Mouse (Mus musculus) frontal cortex, adult (tissue): Measurements from ENCODE around the gene Pfkfb2.
"Not testable (repeated sequence)": the region's sequence is repeated elsewhere in the genome, so short reads cannot be mapped to it uniquely, and the experiment has no call there.

Source experiments
- ATAC-seq: cut with Nextera tagmentation; 2 replicates; pipeline ENCODE4 v1.9.2; 2017; ENCODE audit warnings: mild to moderate bottlenecking, moderate library complexity, mixed read lengths; ENCODE audit not compliant: low TSS enrichment

Gene Pfkfb2

GRCm38 (mm10) chr1:130698601-130699000, 30.5 kb downstream of the Pfkfb2 start:
- ATAC-seq: no peak

GRCm38 (mm10) chr1:130683905-130684304, 45.1 kb downstream of the Pfkfb2 start:
- no peak for ATAC-seq

GRCm38 (mm10) chr1:130681656-130682413, 47.2 kb downstream of the Pfkfb2 start:
- ATAC-seq: no peak

GRCm38 (mm10) chr1:130681075-130681474, 48.0 kb downstream of the Pfkfb2 start:
- no peak for ATAC-seq

GRCm38 (mm10) chr1:130678551-130678950, 50.5 kb downstream of the Pfkfb2 start:
- ATAC-seq: no peak

GRCm38 (mm10) chr1:130663576-130663975, 65.5 kb downstream of the Pfkfb2 start:
- ATAC-seq: not testable (repeated sequence)

GRCm38 (mm10) chr1:130661454-130661853, 67.6 kb downstream of the Pfkfb2 start, which contains the start of gene C4bp:
Gene C4bp, minus strand, starts transcription at chr1:130661632.
- no peak for ATAC-seq

GRCm38 (mm10) chr1:130659641-130660040, 69.4 kb downstream of the Pfkfb2 start:
- ATAC-seq: not testable (repeated sequence)

GRCm38 (mm10) chr1:130644103-130644502, 85.0 kb downstream of the Pfkfb2 start:
- no peak for ATAC-seq

GRCm38 (mm10) chr1:130640967-130641366, 88.1 kb downstream of the Pfkfb2 start:
- ATAC-seq: no peak
